Mouse (Mus musculus) A20 (cell line): ENCODE measurements around the gene Olfr520.
A peak's percentile ranks its signal among the peaks of the same experiment; 100 is the strongest.
"Not testable (repeated sequence)": the region's sequence is repeated elsewhere in the genome, so short reads cannot be mapped to it uniquely, and the experiment has no call there.

Experiments used
- DNase-seq: peaks from one replicate; pipeline ENCODE4 v3.0.0-alpha.2; 2011; ENCODE audit warnings: low read depth, low spot score

Olfr520 gene

GRCm38 (mm10) chr7:99729973-99730372 lies at the start of gene Olfr520:
Olfr520 (plus strand) TSS chr7:99730273.
- no peak for DNase-seq

- no peak for DNase-seq
Measured at GRCm38 (mm10) chr7:99680771-99681170, 49.3 kb upstream of the Olfr520 start.

GRCm38 (mm10) chr7:99684086-99684485 lies 46.0 kb upstream of the Olfr520 start:
- DNase-seq, result no peak

GRCm38 (mm10) chr7:99690819-99691218 lies 39.3 kb upstream of the Olfr520 start:
- no peak for DNase-seq

- DNase-seq, result no peak
Measured at GRCm38 (mm10) chr7:99692396-99692795, 37.7 kb upstream of the Olfr520 start.

GRCm38 (mm10) chr7:99693387-99693786 lies 36.7 kb upstream of the Olfr520 start:
- no peak for DNase-seq

- no peak for DNase-seq
Measured at GRCm38 (mm10) chr7:99693976-99694375, 36.1 kb upstream of the Olfr520 start.

GRCm38 (mm10) chr7:99694424-99694823 lies 35.6 kb upstream of the Olfr520 start:
- not testable (repeated sequence) for DNase-seq

GRCm38 (mm10) chr7:99695471-99696057 lies 34.5 kb upstream of the Olfr520 start:
- DNase-seq, result no peak

GRCm38 (mm10) chr7:99698576-99698975 lies 31.5 kb upstream of the Olfr520 start:
- no peak for DNase-seq

- DNase-seq, result no peak
Measured at GRCm38 (mm10) chr7:99699106-99699505, 31.0 kb upstream of the Olfr520 start.

GRCm38 (mm10) chr7:99699709-99700151 lies 30.3 kb upstream of the Olfr520 start:
- no peak for DNase-seq

- DNase-seq, result no peak
Measured at GRCm38 (mm10) chr7:99700641-99701040, 29.4 kb upstream of the Olfr520 start.

- DNase-seq, result no peak
Measured at GRCm38 (mm10) chr7:99702201-99702600, 27.9 kb upstream of the Olfr520 start.

- no peak for DNase-seq
Measured at GRCm38 (mm10) chr7:99704736-99705519, 25.1 kb upstream of the Olfr520 start.

- DNase-seq, result no peak
Measured at GRCm38 (mm10) chr7:99706341-99707037, 23.6 kb upstream of the Olfr520 start.

GRCm38 (mm10) chr7:99707038-99707595 lies 23.0 kb upstream of the Olfr520 start:
- peak; percentile 33 for DNase-seq

GRCm38 (mm10) chr7:99707671-99708070 lies 22.4 kb upstream of the Olfr520 start:
- DNase-seq, result no peak

GRCm38 (mm10) chr7:99708301-99708721 lies 21.8 kb upstream of the Olfr520 start:
- DNase-seq, result no peak

- DNase-seq, result peak; percentile 50
Measured at GRCm38 (mm10) chr7:99708750-99709149, 21.3 kb upstream of the Olfr520 start.

GRCm38 (mm10) chr7:99709992-99710391 lies 20.1 kb upstream of the Olfr520 start:
- DNase-seq, result no peak

GRCm38 (mm10) chr7:99710476-99710875 lies 19.6 kb upstream of the Olfr520 start:
- DNase-seq, result peak; percentile 43
